8 mouse cellular contexts compared by ENCODE assay signal in genomic region chr1:36513310-36513709, GRCm38 (mm10). TPM values are rescaled to one million over a fixed set of nuclear protein-coding genes. Genes with fewer than 3 reads are reported as not detected.
A peak's percentile ranks its signal among the peaks of the same experiment; 100 is the strongest.
DNase-seq lines count a peak whose midpoint lies in the region; ATAC-seq and TF ChIP-seq lines count a peak whose summit lies in the region.

No protein-coding gene starts in this region.

- ATAC-seq in neural tube, embryonic 11.5 days (ENCODE audit: insufficient read depth, low FRiP score, low TSS enrichment) = no peak
- ATAC-seq in stomach, embryonic 14.5 days (ENCODE audit: insufficient number of reproducible peaks, insufficient read depth, low FRiP score, low read depth) = no peak

- no peaks in the 10 kb centered on the region for H3K9me3 ChIP-seq in neural tube, embryonic 11.5 days (ENCODE audit: control insufficient read depth, low read length)
- H3K9me3 ChIP-seq in stomach, embryonic 14.5 days (ENCODE audit: control insufficient read depth, low read depth, low read length) = no peaks in the 10 kb centered on the region

- 11% methylated on average over 1 of the region's 1 CpGs for WGBS in neural tube, embryonic 11.5 days
- WGBS in stomach, embryonic 14.5 days = 3% methylated on average over 1 of the region's 1 CpGs

- H3K27me3 ChIP-seq in neural tube, embryonic 11.5 days (ENCODE audit: control insufficient read depth, insufficient read depth, low read length) = no peaks in the 10 kb centered on the region
- H3K27me3 ChIP-seq in stomach, embryonic 14.5 days (ENCODE audit: control insufficient read depth, insufficient read depth, low read length) = no peaks in the 10 kb centered on the region

- H3K4me1 ChIP-seq in neural tube, embryonic 11.5 days (ENCODE audit: control insufficient read depth, insufficient read depth, low read length) = 0 out of 2 replicates have a peak, but pooled peaks cover 6% of the 10 kb centered on the region
- peaks cover 5% of the 10 kb centered on the region; the same call in 1 of the 2 replicates for H3K4me1 ChIP-seq in embryonic fibroblast, embryonic 13.5 days (ENCODE audit: control insufficient read depth, insufficient read depth, low read length)
- H3K4me1 ChIP-seq in stomach, embryonic 14.5 days (ENCODE audit: control insufficient read depth, insufficient read depth, low read length) = peaks cover 19% of the 10 kb centered on the region

- intact Hi-C loops in gastrocnemius, postnatal 36 days (cut with DNase I) = no loop called here

- H3K4me2 ChIP-seq in neural tube, embryonic 11.5 days (ENCODE audit: low read depth) = peak overlapping the region; percentile 87
- peak overlapping the region; percentile 96 for H3K4me2 ChIP-seq in stomach, embryonic 14.5 days (replicated peaks; ENCODE audit: low read depth, low read length)

- no peak for DNase-seq in neural tube, embryonic 11.5 days (ENCODE audit: low spot score)
- DNase-seq in neural tube, embryonic 10.5 days (ENCODE audit: extremely low spot score, low spot score) = no peak
- peak; percentile 35 to 68 for DNase-seq in kidney, postnatal 36 days
- no peak for DNase-seq in thymus, postnatal 10 days (ENCODE audit: low spot score in 2 of 2)
- DNase-seq in urinary bladder, postnatal 10 days (ENCODE audit: low spot score) = no peak
- DNase-seq in gastrocnemius, postnatal 36 days = no peak

- H3K4me3 ChIP-seq in neural tube, embryonic 11.5 days (ENCODE audit: low read depth, low read length) = peak overlapping the region; percentile 95
- H3K4me3 ChIP-seq in embryonic fibroblast, embryonic 13.5 days (ENCODE audit: insufficient read depth, low read length) = peak overlapping the region; percentile 52
- H3K4me3 ChIP-seq in stomach, embryonic 14.5 days (ENCODE audit: low read depth, low read length) = peak overlapping the region; percentile 82

- no peak overlapping the region; the same call in 1 of the 2 replicates for H3K9ac ChIP-seq in neural tube, embryonic 11.5 days (ENCODE audit: low read length)
- 0 out of 2 replicates have a peak overlapping the region, but pooled peaks have one; percentile 81 for H3K9ac ChIP-seq in stomach, embryonic 14.5 days (replicated peaks; ENCODE audit: low read depth, low read length)

- TF ChIP-seq POLR2A in embryonic fibroblast, embryonic 13.5 days (IDR thresholded peaks at IDR 0.05; ENCODE audit: low read depth, low read length) = no peak

- H3K36me3 ChIP-seq in neural tube, embryonic 11.5 days (ENCODE audit: control insufficient read depth, insufficient read depth, low read length) = no peaks in the 10 kb centered on the region
- H3K36me3 ChIP-seq in stomach, embryonic 14.5 days (ENCODE audit: control insufficient read depth, insufficient read depth, low read length) = peaks cover 7% of the 10 kb centered on the region

- no peak overlapping the region for H3K27ac ChIP-seq in neural tube, embryonic 11.5 days (ENCODE audit: low read depth, low read length)
- no peak overlapping the region for H3K27ac ChIP-seq in embryonic fibroblast, embryonic 13.5 days (ENCODE audit: insufficient read depth, low read length)
- no peak overlapping the region for H3K27ac ChIP-seq in stomach, embryonic 14.5 days (ENCODE audit: low read length)

- no peak for TF ChIP-seq CTCF in embryonic fibroblast, embryonic 13.5 days (IDR thresholded peaks at IDR 0.05; ENCODE audit: borderline replicate concordance, insufficient read depth, low read length)

RNA-seq across cellular contexts. Expression of gene Cnnm3, which starts 1.6 kb away (rescaled TPM):
- polyA plus RNA-seq in neural tube, embryonic 11.5 days (2014; fragmentation: Nextera tagmentation; extraction: Ambion mirVana) = 5.2 and 5.6 TPM in 2 replicates
- 4.0 and 6.2 TPM in 2 replicates for polyA plus RNA-seq in embryonic fibroblast, embryonic 13.5 days (2011; ENCODE audit: insufficient read length, low read depth, missing spikeins)
- 6.2 and 8.4 TPM in 2 replicates for polyA plus RNA-seq in stomach, embryonic 14.5 days (2014; fragmentation: Nextera tagmentation; extraction: Ambion mirVana)
- total RNA-seq in gastrocnemius, postnatal 36 days (2021) = 10 to 100 TPM; 10.8 to 12.2 TPM

RNA-seq across cellular contexts. Expression of gene Ankrd23, which starts 23.4 kb away (rescaled TPM):
- polyA plus RNA-seq in neural tube, embryonic 11.5 days (2014; fragmentation: Nextera tagmentation; extraction: Ambion mirVana) = 7.1 and 7.2 TPM in 2 replicates
- polyA plus RNA-seq in embryonic fibroblast, embryonic 13.5 days (2011; ENCODE audit: insufficient read length, low read depth, missing spikeins) = 2.9 and 6.7 TPM in 2 replicates
- 16.8 and 19.4 TPM in 2 replicates for polyA plus RNA-seq in stomach, embryonic 14.5 days (2014; fragmentation: Nextera tagmentation; extraction: Ambion mirVana)
- total RNA-seq in gastrocnemius, postnatal 36 days (2021) = 1,000 to 10,000 TPM; 2,677 to 2,859 TPM

RNA-seq across cellular contexts. Expression of gene Gm42417, which starts 25.9 kb away (rescaled TPM):
- 0.28 TPM in 1 of 2 replicates, not detected in the other for polyA plus RNA-seq in neural tube, embryonic 11.5 days (2014; fragmentation: Nextera tagmentation; extraction: Ambion mirVana)
- 1.6 TPM in 1 of 2 replicates, not detected in the other for polyA plus RNA-seq in embryonic fibroblast, embryonic 13.5 days (2011; ENCODE audit: insufficient read length, low read depth, missing spikeins)
- 0.39 TPM in 1 of 2 replicates, not detected in the other for polyA plus RNA-seq in stomach, embryonic 14.5 days (2014; fragmentation: Nextera tagmentation; extraction: Ambion mirVana)
- total RNA-seq in gastrocnemius, postnatal 36 days (2021) = 1,000 to 10,000 TPM; 1,257 to 1,260 TPM

RNA-seq across cellular contexts. Expression of gene Ankrd39, which starts 33.9 kb away (rescaled TPM):
- 15.3 and 16.2 TPM in 2 replicates for polyA plus RNA-seq in neural tube, embryonic 11.5 days (2014; fragmentation: Nextera tagmentation; extraction: Ambion mirVana)
- polyA plus RNA-seq in embryonic fibroblast, embryonic 13.5 days (2011; ENCODE audit: insufficient read length, low read depth, missing spikeins) = 7.7 and 8.0 TPM in 2 replicates
- 26.2 and 30.4 TPM in 2 replicates for polyA plus RNA-seq in stomach, embryonic 14.5 days (2014; fragmentation: Nextera tagmentation; extraction: Ambion mirVana)
- 1 to 10 TPM; 7.8 to 8.5 TPM for total RNA-seq in gastrocnemius, postnatal 36 days (2021)

RNA-seq across cellular contexts. Expression of gene Cnnm4, which starts 41.9 kb away (rescaled TPM):
- 12.4 and 14.0 TPM in 2 replicates for polyA plus RNA-seq in neural tube, embryonic 11.5 days (2014; fragmentation: Nextera tagmentation; extraction: Ambion mirVana)
- 10.4 and 11.6 TPM in 2 replicates for polyA plus RNA-seq in embryonic fibroblast, embryonic 13.5 days (2011; ENCODE audit: insufficient read length, low read depth, missing spikeins)
- polyA plus RNA-seq in stomach, embryonic 14.5 days (2014; fragmentation: Nextera tagmentation; extraction: Ambion mirVana) = 14.1 and 14.4 TPM in 2 replicates
- 1 to 10 TPM; 7.0 to 7.1 TPM for total RNA-seq in gastrocnemius, postnatal 36 days (2021)

Comparison
In these comparisons a context has a peak if more than half of its experiments do, and no peak if none do; other contexts are left out.
1. DNase-seq: peak in kidney, postnatal 36 days (2 of 2); none in neural tube, embryonic 11.5 days (single experiment), neural tube, embryonic 10.5 days (single experiment), thymus, postnatal 10 days (0 of 2), urinary bladder, postnatal 10 days (single experiment) and gastrocnemius, postnatal 36 days (0 of 2).
2. Peak in every context shown above with its lines, with median percentiles within 50 percentile points of each other: H3K4me3 ChIP-seq.